21 mouse cellular contexts compared by ENCODE assay signal in the genomic region with DNA sequence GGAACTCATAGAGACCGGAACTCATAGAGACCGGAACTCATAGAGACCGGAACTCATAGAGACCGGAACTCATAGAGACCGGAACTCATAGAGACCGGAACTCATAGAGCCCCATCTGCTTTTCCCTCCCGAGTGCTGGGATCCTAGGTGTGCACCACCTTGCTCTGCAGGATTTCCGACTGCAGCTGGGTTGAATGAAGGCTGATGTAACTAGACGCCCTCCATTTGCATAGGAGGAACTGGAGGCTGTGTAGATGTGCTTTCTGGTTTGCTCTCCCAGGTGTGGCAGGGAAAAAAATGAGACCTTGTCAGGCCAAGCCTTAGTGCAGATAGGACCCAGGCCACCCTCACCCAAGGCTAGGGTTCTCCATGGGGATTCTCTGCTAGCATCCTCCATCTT. TPM values are rescaled to one million over a fixed set of nuclear protein-coding genes. Genes with fewer than 3 reads are reported as not detected.
A peak's percentile ranks its signal among the peaks of the same experiment; 100 is the strongest.
DNase-seq lines count a peak whose midpoint lies in the region; ATAC-seq and TF ChIP-seq lines count a peak whose summit lies in the region.
"Had no signal": no experiment of that assay in that cellular context is flagged by ENCODE, and none has a peak within 500 bp of the region (broad histone marks: within the 10 kb centered on the region; RNA-seq: fewer than 3 reads in every experiment).

No protein-coding gene starts in this region.

- DNase-seq in ES-E14 (ENCODE audit: low read depth, low spot score): no peak
- DNase-seq in spleen, postnatal 10 days (ENCODE audit: low spot score in 2 of 2): no peak
- no peak for DNase-seq in layer of hippocampus, postnatal 10 days (ENCODE audit: low spot score in 2 of 2)
- DNase-seq in gastrocnemius, adult 18-20 months (ENCODE audit: low spot score): no peak
- DNase-seq: adrenal gland, adult 2 months; adrenal gland, postnatal 25 days; cerebellum, adult 18-20 months; cerebellum, adult 9-11 months; embryo, embryonic 11 days; gastrocnemius, postnatal 14 days; heart, postnatal 36 days had no signal

- peaks cover 94% of the 10 kb centered on the region for H3K4me1 ChIP-seq in megakaryocyte, embryonic 14.5 days
- peaks cover 0 to 15% of the 10 kb centered on the region in 2 experiments; a peak in 2 of 4 replicates for H3K4me1 ChIP-seq in ES-E14 (ENCODE audit: control insufficient read depth in 2 of 2, insufficient read depth in 2 of 2, low read length in 2 of 2, poor library complexity in 1 of 2)
- H3K4me1 ChIP-seq in testis, adult 2 months (ENCODE audit: control insufficient read depth, insufficient read depth, low read length): peaks cover 4% of the 10 kb centered on the region
- H3K4me1 ChIP-seq: forebrain, embryonic 10.5 days; forebrain, embryonic 15.5 days; hindbrain, embryonic 15.5 days had no signal

- peak; percentile 54; the same call in 1 of the 2 replicates for TF ChIP-seq POLR2A in testis, adult 2 months (IDR thresholded peaks at IDR 0.05; ENCODE audit: control insufficient read depth, low read depth, low read length)

- no peaks in the 10 kb centered on the region for H3K27me3 ChIP-seq in megakaryocyte, embryonic 14.5 days (replicated peaks)
- no peaks in the 10 kb centered on the region for H3K27me3 ChIP-seq in testis, adult 2 months (ENCODE audit: control insufficient read depth, insufficient read depth, low read length)
- H3K27me3 ChIP-seq: embryonic facial prominence, embryonic 15.5 days; forebrain, embryonic 15.5 days; heart, embryonic 13.5 days; hindbrain, embryonic 15.5 days had no signal

- H3K36me3 ChIP-seq in megakaryocyte, embryonic 14.5 days (replicated peaks; ENCODE audit: low read length): peaks cover 67% of the 10 kb centered on the region
- H3K36me3 ChIP-seq in ES-E14 (ENCODE audit: control insufficient read depth, insufficient read depth, low read length, poor library complexity, severe bottlenecking): peaks cover 10% of the 10 kb centered on the region; the same call in 1 of the 2 replicates
- H3K36me3 ChIP-seq in testis, adult 2 months (ENCODE audit: control insufficient read depth, insufficient read depth, low read length): no peaks in the 10 kb centered on the region
- H3K36me3 ChIP-seq: embryonic facial prominence, embryonic 15.5 days; forebrain, embryonic 15.5 days; hindbrain, embryonic 15.5 days had no signal

- no peak for TF ChIP-seq CTCF in testis, adult 2 months (IDR thresholded peaks at IDR 0.05; ENCODE audit: control insufficient read depth, insufficient read depth, insufficient replicate concordance, low read depth, low read length)

- H3K4me3 ChIP-seq in megakaryocyte, embryonic 14.5 days (replicated peaks): peak overlapping the region; percentile 59
- H3K4me3 ChIP-seq in ES-E14 (ENCODE audit: insufficient read depth in 1 of 2, low read depth in 1 of 2, low read length in 2 of 2, poor library complexity in 1 of 2, severe bottlenecking in 1 of 2): peak overlapping the region; percentile 84 to 90
- peak overlapping the region; percentile 95 for H3K4me3 ChIP-seq in testis, adult 2 months (ENCODE audit: control insufficient read depth, low read depth, low read length)
- H3K4me3 ChIP-seq: embryonic facial prominence, embryonic 15.5 days; erythroblast, embryonic 14.5 days; forebrain, embryonic 10.5 days; forebrain, embryonic 15.5 days; heart, embryonic 13.5 days; hindbrain, embryonic 15.5 days had no signal

- H3K27ac ChIP-seq in ES-E14 (ENCODE audit: insufficient read depth, low read depth, low read length, poor library complexity, severe bottlenecking): peak overlapping the region; percentile 98
- no peak overlapping the region for H3K27ac ChIP-seq in testis, adult 2 months (ENCODE audit: control insufficient read depth, insufficient read depth, low read depth, low read length)
- H3K27ac ChIP-seq: embryonic facial prominence, embryonic 15.5 days; forebrain, embryonic 10.5 days; forebrain, embryonic 15.5 days; heart, embryonic 13.5 days; hindbrain, embryonic 15.5 days had no signal

- H3K9me3 ChIP-seq in megakaryocyte, embryonic 14.5 days: no peaks in the 10 kb centered on the region
- H3K9me3 ChIP-seq in ES-E14 (ENCODE audit: control insufficient read depth, insufficient read depth, low read depth, low read length): no peaks in the 10 kb centered on the region
- H3K9me3 ChIP-seq: embryonic facial prominence, embryonic 15.5 days; forebrain, embryonic 10.5 days; forebrain, embryonic 15.5 days; heart, embryonic 13.5 days; hindbrain, embryonic 15.5 days had no signal

- in situ Hi-C loops in ES-E14 (cut with MboI; ENCODE audit: low sequenced_read_pairs in 2 of 2, unreplicated experiment in 2 of 2): no loop called here

- ATAC-seq in megakaryocyte, adult 5-6 weeks (ENCODE audit: poor library complexity, severe bottlenecking): no peak
- ATAC-seq: forebrain, embryonic 15.5 days; intestine, embryonic 16.5 days had no signal

- H3K9ac ChIP-seq in ES-E14 (ENCODE audit: insufficient read depth, low read depth, low read length, poor library complexity, severe bottlenecking): peak overlapping the region; percentile 93
- H3K9ac ChIP-seq: embryonic facial prominence, embryonic 15.5 days; forebrain, embryonic 15.5 days; heart, embryonic 13.5 days; hindbrain, embryonic 15.5 days had no signal

TF ChIP-seq in ES-E14, 5 proteins besides CTCF, POLR2A, EP300 and RAD21:
- TF ChIP-seq ZNF384 (IDR thresholded peaks at IDR 0.05; ENCODE audit: low read depth, low read length): no peak
- peak; percentile 81; the same call in 1 of the 2 replicates for TF ChIP-seq HCFC1 (IDR thresholded peaks at IDR 0.05; ENCODE audit: borderline replicate concordance, insufficient read depth, low read length)
- no peak for TF ChIP-seq CHD2 (IDR thresholded peaks at IDR 0.05; ENCODE audit: low read depth, low read length)
TF ChIP-seq in ES-E14: peak in this region for 1.

RNA-seq across cellular contexts. Expression of a gene that starts 23.1 kb away (rescaled TPM):
- 183 and 216 TPM in 2 replicates for polyA plus RNA-seq in megakaryocyte, embryonic 14.5 days (2012; ENCODE audit: insufficient read depth, low replicate concordance)
- total RNA-seq in megakaryocyte, adult 5-6 weeks (2015): 79.2 and 84.9 TPM in 2 replicates
- total RNA-seq in megakaryocyte, adult 5-6 weeks (2017): 65.7 and 74.1 TPM in 2 replicates
- 52.8 and 57.1 TPM in 2 replicates for total RNA-seq in ES-E14 (2012; rRNA removed)
- 36.3 and 38.3 TPM in 2 replicates for polyA plus RNA-seq in testis, adult 2 months (2012; rRNA removed)
- 10 to 100 TPM; 54.9 to 59.0 TPM for total RNA-seq in layer of hippocampus, postnatal 10 days (2021)
- total RNA-seq in gastrocnemius, adult 18-20 months (2021): 1 to 10 TPM; 7.9 to 8.4 TPM
